Mouse (Mus musculus) E14TG2a.4 (cell line): ENCODE results near the gene Trim33.

Source experiments
- H3K27me3 ChIP-seq: 2 replicates; pipeline ENCODE4 v1.6.1; 2014; ENCODE audit warnings: low read length, control low read depth; ENCODE audit not compliant: insufficient read depth
- H3K36me3 ChIP-seq: 2 replicates; pipeline ENCODE4 v1.6.1; 2014; ENCODE audit warnings: low read length, control low read depth; ENCODE audit not compliant: insufficient read depth
- H3K4me1 ChIP-seq: replicated peaks from 2 replicates; pipeline ENCODE4 v1.6.1; 2014; ENCODE audit warnings: low read depth, low read length, control low read depth
- H3K4me3 ChIP-seq: replicated peaks from 2 replicates; pipeline ENCODE4 v1.5.1; 2014; ENCODE audit warnings: mild to moderate bottlenecking, low read length
- H3K9me3 ChIP-seq: 2 replicates; pipeline ENCODE4 v1.6.1; 2014; ENCODE audit warnings: low read length, control low read depth
- CTCF ChIP-seq: conservative IDR thresholded peaks from 2 replicates; pipeline ENCODE4 v1.5.1; 2014; ENCODE audit warnings: low read length
- NANOG ChIP-seq: IDR thresholded peaks from 2 replicates; pipeline ENCODE4 v1.6.1; 2014; ENCODE audit warnings: borderline replicate concordance, low read length, mixed read lengths
- POU5F1 ChIP-seq: IDR thresholded peaks from 2 replicates; pipeline ENCODE4 v1.6.1; 2014; ENCODE audit warnings: low read length, borderline replicate concordance

Trim33 gene

GRCm38 (mm10) chr3:103384949-103385348 is 105.9 kb downstream of the Trim33 start:
- Histone ChIP-seq H3K4me1 (peaks cover 13% of the 10 kb centered on the region), H3K4me3 (no peak overlapping the region), H3K36me3 (peaks cover 8% of the 10 kb centered on the region; the same call in 1 of the 2 replicates), H3K27me3 (no peaks in the 10 kb centered on the region), H3K9me3 (peaks cover 34% of the 10 kb centered on the region)
- TF ChIP-seq NANOG = no peak
- TF ChIP-seq POU5F1 = no peak

- H3K4me1 ChIP-seq = peaks cover 11% of the 10 kb centered on the region
- H3K36me3 ChIP-seq = peaks cover 8% of the 10 kb centered on the region; the same call in 1 of the 2 replicates
- no peak overlapping the region for H3K4me3 ChIP-seq
Measured at GRCm38 (mm10) chr3:103385383-103386291, 106.5 kb downstream of the Trim33 start.

DNA sequence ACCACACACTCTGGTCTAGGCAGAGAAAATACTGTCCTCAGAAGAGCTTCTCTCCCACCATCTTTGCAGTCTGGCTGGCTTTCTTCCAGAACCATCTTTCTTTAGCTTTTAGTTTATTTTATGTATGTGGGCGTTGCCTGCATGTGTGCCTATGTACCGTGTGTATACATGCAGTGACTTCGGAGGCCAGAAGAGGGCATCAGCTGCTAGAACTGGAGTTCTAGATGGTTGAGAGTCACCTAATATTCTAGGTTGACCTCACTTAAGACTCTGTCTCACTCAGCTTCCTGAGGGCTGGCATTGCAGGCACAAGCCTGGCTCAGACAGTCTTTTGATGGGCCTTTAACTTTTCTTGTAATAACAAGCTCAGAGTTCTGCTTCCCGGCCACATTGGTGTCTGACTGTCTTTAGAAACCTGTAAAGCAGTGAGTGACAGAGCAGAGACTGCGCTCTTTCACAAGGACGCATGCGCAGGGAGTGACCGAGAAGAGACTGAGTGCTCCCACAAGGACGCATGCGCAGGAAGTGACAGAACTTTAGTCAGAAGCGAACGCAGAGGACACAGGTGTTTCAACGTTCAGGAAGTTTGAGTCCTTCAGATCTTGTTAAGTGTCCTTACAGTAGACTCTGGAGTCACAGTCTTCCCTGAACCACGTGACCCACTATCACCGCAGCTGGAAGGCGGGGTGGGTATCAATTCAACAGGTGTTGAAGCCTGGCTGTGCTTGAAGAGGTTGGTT is 107.4 kb downstream of the Trim33 start:
- Histone ChIP-seq H3K9me3 (peaks cover 21% of the 10 kb centered on the region), H3K36me3 (peaks cover 2% of the 10 kb centered on the region; the same call in 1 of the 2 replicates), H3K4me3 (no peak overlapping the region), H3K27me3 (peaks cover 3% of the 10 kb centered on the region; the same call in 1 of the 2 replicates), H3K4me1 (peaks cover 11% of the 10 kb centered on the region)
- TF ChIP-seq CTCF (peak; percentile 19; the same call in 1 of the 2 replicates), NANOG (no peak), POU5F1 (no peak)

More at GRCm38 (mm10) chr3:103385383-103386291, 106.5 kb downstream of the Trim33 start:
- TF ChIP-seq POU5F1 = no peak
- H3K9me3 ChIP-seq = peaks cover 29% of the 10 kb centered on the region
- H3K27me3 ChIP-seq = no peaks in the 10 kb centered on the region

DNA sequence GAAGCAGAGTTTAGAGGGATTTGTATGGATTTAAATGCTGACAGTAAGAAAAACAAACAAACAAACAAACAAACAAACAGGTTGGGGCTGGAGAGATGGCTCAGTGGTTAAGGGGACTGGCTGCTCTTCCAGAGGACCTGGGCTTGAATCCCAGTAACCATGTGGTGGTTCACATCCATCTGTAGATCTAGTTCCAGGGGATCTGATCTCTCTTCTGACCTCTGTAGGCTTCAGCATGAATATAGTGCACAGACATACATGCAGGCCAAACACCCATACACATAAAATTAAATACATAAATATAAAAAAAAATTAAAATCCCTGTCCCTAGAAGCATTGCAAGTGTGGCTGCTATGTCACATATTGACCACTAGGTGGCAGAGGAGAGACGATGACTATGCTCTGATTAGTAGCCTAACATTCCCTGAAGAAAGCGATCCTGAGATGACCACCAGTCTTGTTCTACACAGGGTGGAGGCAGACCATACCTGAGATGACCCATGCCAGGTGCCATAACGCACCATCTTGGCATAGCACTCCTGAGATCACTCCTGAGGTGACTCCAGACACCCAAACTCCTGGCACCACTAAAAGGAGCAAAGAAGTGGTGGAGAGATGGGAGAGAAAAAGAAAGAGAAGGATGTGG is 113.6 kb downstream of the Trim33 start:
- no peaks in the 10 kb centered on the region for H3K9me3 ChIP-seq
- H3K36me3 ChIP-seq = no peaks in the 10 kb centered on the region
- peaks cover 6% of the 10 kb centered on the region; the same call in 1 of the 2 replicates for H3K27me3 ChIP-seq
- TF ChIP-seq NANOG (no peak), CTCF (peak; percentile 97), POU5F1 (no peak)
- H3K4me1 ChIP-seq = peaks cover 7% of the 10 kb centered on the region
- no peak overlapping the region for H3K4me3 ChIP-seq

DNA sequence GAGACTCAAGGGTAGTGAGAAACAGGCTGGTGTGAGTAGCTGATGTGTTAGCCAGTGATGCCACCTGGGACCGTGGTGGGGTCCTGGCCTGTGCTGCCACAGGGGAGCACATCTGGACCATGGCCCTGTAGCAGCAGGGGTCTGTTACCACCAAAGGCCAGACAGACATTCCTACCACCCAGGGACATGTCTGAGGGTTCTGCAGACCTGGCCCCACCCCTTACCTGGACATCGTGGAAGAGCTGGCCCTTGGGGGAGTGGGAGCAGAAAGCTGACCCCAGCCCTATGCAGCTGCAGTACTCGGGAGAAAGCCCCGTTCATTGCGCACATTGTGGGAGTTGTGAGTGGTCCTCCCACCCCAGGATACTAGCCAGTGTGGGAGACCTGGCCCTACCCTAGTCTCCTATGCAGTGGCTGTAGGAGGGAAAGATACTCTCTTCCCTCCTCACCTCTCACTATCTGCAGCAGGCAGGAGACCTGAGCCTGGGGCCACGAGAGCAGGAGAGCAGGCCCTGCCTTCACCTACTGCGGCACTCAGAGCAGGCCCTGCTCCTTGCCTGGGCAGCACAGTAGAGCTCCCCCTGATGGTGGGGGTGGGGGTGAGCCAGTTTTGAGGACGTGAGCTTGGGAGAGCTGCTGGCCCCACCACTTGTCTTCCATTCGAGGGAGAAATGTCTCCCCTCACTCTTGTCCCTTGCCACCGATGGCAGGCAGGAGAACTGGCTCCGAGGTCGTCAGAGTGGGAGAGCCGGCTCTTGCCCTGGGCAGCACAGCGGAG is 114.4 kb downstream of the Trim33 start:
- no peaks in the 10 kb centered on the region for H3K36me3 ChIP-seq
- TF ChIP-seq CTCF (peak; percentile 29; the same call in 1 of the 2 replicates), POU5F1 (no peak)
- no peaks in the 10 kb centered on the region for H3K9me3 ChIP-seq
- peaks cover 6% of the 10 kb centered on the region; the same call in 1 of the 2 replicates for H3K27me3 ChIP-seq
- no peak overlapping the region for H3K4me3 ChIP-seq
- peaks cover 7% of the 10 kb centered on the region for H3K4me1 ChIP-seq

DNA sequence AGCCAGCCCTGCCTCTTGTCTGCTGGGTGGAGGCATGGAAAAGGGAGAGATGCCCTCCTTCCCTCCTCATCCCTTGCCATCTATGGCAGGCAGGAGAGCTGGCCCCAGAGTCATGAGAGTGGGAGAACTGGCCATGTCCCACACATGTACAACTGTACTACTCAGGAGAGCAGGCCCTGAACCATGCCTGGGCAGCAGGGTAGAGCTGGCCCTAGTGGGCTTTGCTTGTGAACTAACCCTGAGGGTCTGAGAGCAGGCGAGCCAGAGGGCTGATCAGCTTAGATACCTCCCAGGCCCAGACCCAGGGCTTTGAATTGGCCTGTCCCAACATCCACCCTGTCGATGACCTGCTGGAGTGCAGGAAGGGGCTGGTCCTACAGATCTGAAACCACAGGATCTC is 115.0 kb downstream of the Trim33 start:
- Histone ChIP-seq H3K9me3 (no peaks in the 10 kb centered on the region), H3K4me1 (peaks cover 7% of the 10 kb centered on the region), H3K27me3 (peaks cover 6% of the 10 kb centered on the region; the same call in 1 of the 2 replicates), H3K36me3 (no peaks in the 10 kb centered on the region), H3K4me3 (no peak overlapping the region)
- no peak for TF ChIP-seq CTCF
- TF ChIP-seq NANOG = no peak
- no peak for TF ChIP-seq POU5F1

- Histone ChIP-seq H3K4me3 (no peak overlapping the region), H3K36me3 (no peaks in the 10 kb centered on the region), H3K27me3 (0 out of 2 replicates have a peak, but pooled peaks cover 3% of the 10 kb centered on the region), H3K4me1 (peaks cover 23% of the 10 kb centered on the region), H3K9me3 (no peaks in the 10 kb centered on the region)
- TF ChIP-seq CTCF (no peak), NANOG (no peak), POU5F1 (no peak)
Measured at GRCm38 (mm10) chr3:103397523-103397922, 118.4 kb downstream of the Trim33 start.
